Mouse (Mus musculus): ENCODE results near the gene Tatdn2. TPM values are rescaled to one million over a fixed set of nuclear protein-coding genes. Genes with fewer than 3 reads are reported as not detected.

Tatdn2 gene
- polyA plus RNA-seq, 1 experiment: 112 TPM

DNA sequence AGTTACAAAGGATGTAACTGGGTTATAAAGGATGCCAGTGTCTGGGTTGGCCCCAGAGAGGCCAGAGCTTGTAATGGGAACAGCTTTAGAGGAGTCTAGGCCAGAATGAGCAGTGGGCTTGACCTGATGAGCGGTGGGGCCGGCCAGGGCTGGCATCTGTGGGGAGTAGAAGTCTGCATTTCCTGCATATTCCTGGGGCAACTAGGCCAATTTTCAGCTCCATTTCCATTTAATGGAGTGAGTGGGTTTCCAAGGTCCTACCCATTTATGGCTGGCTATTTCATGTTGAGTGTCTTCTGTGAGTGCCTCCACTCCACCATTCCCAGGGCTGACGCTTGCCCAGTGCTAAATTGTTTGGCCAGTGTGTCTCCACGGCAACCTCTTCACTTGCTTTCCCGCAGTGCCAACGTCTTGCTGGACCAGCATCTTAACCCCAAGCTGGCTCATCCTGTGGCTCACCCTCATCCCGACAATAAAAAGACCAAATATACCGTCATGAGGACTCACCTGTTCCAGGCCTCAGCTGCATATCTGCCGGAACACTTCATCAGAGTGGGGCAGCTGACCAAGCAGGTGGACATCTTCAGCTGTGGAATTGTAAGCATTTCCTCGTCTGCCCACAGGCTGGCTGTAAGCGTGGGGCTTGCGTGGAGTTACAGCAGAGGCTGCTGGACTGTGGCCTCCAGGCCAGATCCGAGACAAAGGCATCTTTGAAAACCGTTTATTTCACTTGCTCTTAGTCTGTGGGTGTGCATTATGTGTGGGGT lies 18.4 kb upstream of the Tatdn2 start:
- H3K27ac ChIP-seq (ENCODE audit: control insufficient read depth, insufficient read depth, low read depth, low read length, poor library complexity): no peak overlapping the region
- 84% methylated on average over 14 of the region's 14 CpGs for WGBS
- TF ChIP-seq POLR2A (IDR thresholded peaks at IDR 0.05; ENCODE audit: borderline replicate concordance, control insufficient read depth, low read depth, low read length) (no peak), CTCF (IDR thresholded peaks at IDR 0.05; ENCODE audit: control insufficient read depth, insufficient read depth, low read length) (no peak)
- H3K4me3 ChIP-seq (replicated peaks; ENCODE audit: control insufficient read depth, low read depth, low read length): no peak overlapping the region
- H3K4me1 ChIP-seq (ENCODE audit: control insufficient read depth, insufficient read depth, low read length): peaks cover 7% of the 10 kb centered on the region

GRCm38 (mm10) chr6:113679993-113680566 lies 16.8 kb upstream of the Tatdn2 start:
- TF ChIP-seq POLR2A (IDR thresholded peaks at IDR 0.05; ENCODE audit: borderline replicate concordance, control insufficient read depth, low read depth, low read length) (no peak), CTCF (IDR thresholded peaks at IDR 0.05; ENCODE audit: control insufficient read depth, insufficient read depth, low read length) (0 out of 2 replicates have a peak, but pooled peaks have one; percentile 2)
- Histone ChIP-seq H3K27ac (ENCODE audit: control insufficient read depth, insufficient read depth, low read depth, low read length, poor library complexity) (peak overlapping the region; percentile 42; the same call in 1 of the 2 replicates), H3K4me1 (ENCODE audit: control insufficient read depth, insufficient read depth, low read length) (peaks cover 7% of the 10 kb centered on the region), H3K4me3 (replicated peaks; ENCODE audit: control insufficient read depth, low read depth, low read length) (no peak overlapping the region)
- WGBS: 33% methylated on average over 9 of the region's 9 CpGs

DNA sequence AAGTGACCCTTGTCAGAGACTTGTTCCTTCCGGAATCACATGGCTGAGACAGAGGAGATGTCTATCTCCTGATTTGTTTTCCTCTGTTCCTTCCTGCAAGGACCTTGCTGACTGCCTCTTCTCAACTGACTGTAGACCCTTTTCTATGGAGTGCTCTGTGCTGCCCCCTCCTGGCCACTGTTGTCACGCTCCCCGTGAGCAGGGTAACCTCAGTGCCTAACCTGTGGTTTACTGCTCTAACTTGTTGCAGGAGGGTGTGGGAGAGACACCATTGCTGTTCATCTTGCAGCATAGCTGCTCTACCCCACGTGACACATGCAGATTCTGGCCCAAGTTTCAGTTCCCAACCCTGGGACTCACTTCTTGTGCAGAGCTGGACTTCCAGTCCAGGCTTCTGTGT lies 15.6 kb upstream of the Tatdn2 start:
- 3% methylated on average over 4 of the region's 4 CpGs for WGBS
- peak; percentile 96 for TF ChIP-seq CTCF (IDR thresholded peaks at IDR 0.05; ENCODE audit: control insufficient read depth, insufficient read depth, low read length)
- TF ChIP-seq POLR2A (IDR thresholded peaks at IDR 0.05; ENCODE audit: borderline replicate concordance, control insufficient read depth, low read depth, low read length): no peak
- Histone ChIP-seq H3K4me3 (replicated peaks; ENCODE audit: control insufficient read depth, low read depth, low read length) (no peak overlapping the region), H3K4me1 (ENCODE audit: control insufficient read depth, insufficient read depth, low read length) (peaks cover 7% of the 10 kb centered on the region), H3K27ac (ENCODE audit: control insufficient read depth, insufficient read depth, low read depth, low read length, poor library complexity) (no peak overlapping the region)

- Histone ChIP-seq H3K4me1 (ENCODE audit: control insufficient read depth, insufficient read depth, low read length) (peaks cover 7% of the 10 kb centered on the region), H3K27ac (ENCODE audit: control insufficient read depth, insufficient read depth, low read depth, low read length, poor library complexity) (no peak overlapping the region), H3K4me3 (replicated peaks; ENCODE audit: control insufficient read depth, low read depth, low read length) (no peak overlapping the region)
- TF ChIP-seq POLR2A (IDR thresholded peaks at IDR 0.05; ENCODE audit: borderline replicate concordance, control insufficient read depth, low read depth, low read length) (no peak), CTCF (IDR thresholded peaks at IDR 0.05; ENCODE audit: control insufficient read depth, insufficient read depth, low read length) (no peak)
- WGBS: 85% methylated on average over 10 of the region's 10 CpGs
Observed at GRCm38 (mm10) chr6:113683081-113683825, 13.6 kb upstream of the Tatdn2 start.

- Histone ChIP-seq H3K27ac (ENCODE audit: control insufficient read depth, insufficient read depth, low read depth, low read length, poor library complexity) (no peak overlapping the region), H3K4me1 (ENCODE audit: control insufficient read depth, insufficient read depth, low read length) (peaks cover 7% of the 10 kb centered on the region), H3K4me3 (replicated peaks; ENCODE audit: control insufficient read depth, low read depth, low read length) (no peak overlapping the region)
- TF ChIP-seq CTCF (IDR thresholded peaks at IDR 0.05; ENCODE audit: control insufficient read depth, insufficient read depth, low read length): no peak
- TF ChIP-seq POLR2A (IDR thresholded peaks at IDR 0.05; ENCODE audit: borderline replicate concordance, control insufficient read depth, low read depth, low read length): no peak
- 83% methylated on average over 8 of the region's 8 CpGs for WGBS
Observed at GRCm38 (mm10) chr6:113686551-113687125, 10.2 kb upstream of the Tatdn2 start.

DNA sequence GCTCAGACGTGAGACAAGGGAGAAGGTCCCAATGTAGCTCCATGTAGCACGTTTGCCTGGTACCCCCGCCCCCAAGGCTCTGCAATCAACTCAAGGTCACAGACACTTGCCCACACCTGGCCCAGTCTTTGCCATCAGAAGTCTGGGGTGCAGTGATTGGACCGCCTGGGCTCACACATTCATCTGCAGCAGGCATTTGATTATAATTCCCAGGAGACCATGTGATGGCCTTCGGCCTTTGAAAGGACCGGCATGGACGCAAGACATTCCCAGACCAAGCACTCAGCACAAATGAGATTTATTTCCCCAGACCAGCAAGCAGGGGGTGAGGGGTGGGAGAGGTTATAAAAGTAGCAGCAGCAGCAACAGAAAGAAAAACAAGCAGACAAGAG lies 6.8 kb upstream of the Tatdn2 start:
- peaks cover 12% of the 10 kb centered on the region for H3K4me1 ChIP-seq (ENCODE audit: control insufficient read depth, insufficient read depth, low read length)
- peak overlapping the region; percentile 41; the same call in 1 of the 2 replicates for H3K27ac ChIP-seq (ENCODE audit: control insufficient read depth, insufficient read depth, low read depth, low read length, poor library complexity)
- no peak overlapping the region for H3K4me3 ChIP-seq (replicated peaks; ENCODE audit: control insufficient read depth, low read depth, low read length)
- TF ChIP-seq CTCF (IDR thresholded peaks at IDR 0.05; ENCODE audit: control insufficient read depth, insufficient read depth, low read length) (no peak), POLR2A (IDR thresholded peaks at IDR 0.05; ENCODE audit: borderline replicate concordance, control insufficient read depth, low read depth, low read length) (no peak)
- WGBS: 74% methylated on average over 7 of the region's 7 CpGs

DNA sequence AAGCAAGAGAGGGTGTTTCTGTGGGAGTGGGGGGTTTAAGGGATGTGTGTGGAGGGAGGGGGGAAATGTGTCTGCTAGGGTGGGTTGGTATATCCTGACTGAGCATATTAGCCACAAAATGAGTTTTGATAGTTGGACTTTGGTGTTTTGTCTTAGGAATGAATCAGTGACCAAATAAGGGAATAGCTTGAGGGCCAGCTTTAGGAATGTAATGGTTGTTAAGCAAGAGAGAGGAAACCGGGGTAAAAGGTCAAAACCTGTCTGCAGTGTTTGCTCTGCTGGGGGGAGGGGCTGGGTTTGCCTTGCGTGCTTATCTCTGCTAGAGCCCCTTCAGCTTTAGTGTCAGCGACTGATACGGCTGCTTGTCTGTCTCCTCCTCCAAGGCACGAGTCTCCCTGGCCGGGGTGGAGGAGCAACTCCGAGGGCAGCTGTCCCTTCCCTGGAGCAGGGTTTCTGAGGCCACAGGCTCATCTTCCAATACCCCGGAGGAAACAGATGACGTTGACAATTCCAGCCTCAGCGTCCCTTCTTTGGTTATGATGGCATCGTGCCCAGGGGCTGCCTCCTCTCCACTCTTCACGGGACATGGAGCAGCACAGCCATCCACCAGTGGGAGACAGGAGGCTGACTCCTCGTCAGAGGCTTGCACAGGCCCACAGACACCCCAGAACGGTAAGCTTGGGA lies 6.3 kb upstream of the Tatdn2 start:
- peaks cover 13% of the 10 kb centered on the region for H3K4me1 ChIP-seq (ENCODE audit: control insufficient read depth, insufficient read depth, low read length)
- H3K27ac ChIP-seq (ENCODE audit: control insufficient read depth, insufficient read depth, low read depth, low read length, poor library complexity): peak overlapping the region; percentile 87
- 28% methylated on average over 14 of the region's 14 CpGs for WGBS
- TF ChIP-seq POLR2A (IDR thresholded peaks at IDR 0.05; ENCODE audit: borderline replicate concordance, control insufficient read depth, low read depth, low read length): peak; percentile 62; the same call in 1 of the 2 replicates
- no peak for TF ChIP-seq CTCF (IDR thresholded peaks at IDR 0.05; ENCODE audit: control insufficient read depth, insufficient read depth, low read length)
- H3K4me3 ChIP-seq (replicated peaks; ENCODE audit: control insufficient read depth, low read depth, low read length): peak overlapping the region; percentile 30
